Mouse (Mus musculus) megakaryocyte progenitor cell, adult 5-6 weeks (primary cell): ENCODE data around the gene Foxd2. TPM values are rescaled to one million over a fixed set of nuclear protein-coding genes. Genes with fewer than 3 reads are reported as not detected.

Experiments used
- ATAC-seq: replicated peaks from 2 replicates; pipeline ENCODE4 v1.8.0; 2016; ENCODE audit warnings: mild to moderate bottlenecking, moderate TSS enrichment, inconsistent platforms; ENCODE audit not compliant: poor library complexity
- total RNA-seq, 2 experiments: library from RNA; stranded (forward) in 1 of 2; stranded (reverse) in 1 of 2; fragments of 157-497, 149-512 nt in 1 of 2; fragments of 200-1000 nt in 1 of 2; gene quantifications; 2 replicates each; pipeline versions ENCODE4 v1.2.3 to v1.2.4; 2015 to 2017

The Foxd2 gene
- total RNA-seq, 2 experiments from 2014 or later: 0.12 TPM; not detected in 1

GRCm38 (mm10) chr4:114858426-114858825 lies 50.2 kb downstream of the Foxd2 start:
- ATAC-seq: no peak

Other genes starting within 250 kb of the Foxd2 start
- gene Gm12830, start 87.2 kb downstream of the Foxd2 start, total RNA-seq (2015): not detected in 2 replicates
- not detected in 2 replicates for gene Gm12830, start 87.2 kb downstream of the Foxd2 start, total RNA-seq (2017)
- gene Foxe3, start 17.1 kb upstream of the Foxd2 start, total RNA-seq (2015): not detected in 2 replicates
- not detected in 2 replicates for gene Foxe3, start 17.1 kb upstream of the Foxd2 start, total RNA-seq (2017)
- 76.3 and 76.4 TPM in 2 replicates for gene Cmpk1, start 78.4 kb upstream of the Foxd2 start, total RNA-seq (2015)
- gene Cmpk1, start 78.4 kb upstream of the Foxd2 start, total RNA-seq (2017): 145 and 167 TPM in 2 replicates
- gene Stil, start 91.3 kb upstream of the Foxd2 start, total RNA-seq (2015): 38.4 and 42.3 TPM in 2 replicates
- 13.2 and 13.6 TPM in 2 replicates for gene Stil, start 91.3 kb upstream of the Foxd2 start, total RNA-seq (2017)
- gene Tal1, start 147.6 kb upstream of the Foxd2 start, total RNA-seq (2015): 17.3 and 22.6 TPM in 2 replicates
- 9.2 and 16.3 TPM in 2 replicates for gene Tal1, start 147.6 kb upstream of the Foxd2 start, total RNA-seq (2017)
- gene Pdzk1ip1, start 179.8 kb upstream of the Foxd2 start, total RNA-seq (2015): 5.2 and 11.2 TPM in 2 replicates
- 2.0 and 5.2 TPM in 2 replicates for gene Pdzk1ip1, start 179.8 kb upstream of the Foxd2 start, total RNA-seq (2017)
- not detected in 2 replicates for gene Cyp4x1, start 225.4 kb upstream of the Foxd2 start, total RNA-seq (2015)
- not detected in 2 replicates for gene Cyp4x1, start 225.4 kb upstream of the Foxd2 start, total RNA-seq (2017)